Mouse (Mus musculus): ENCODE results near the gene Ripor3. TPM values are rescaled to one million over a fixed set of nuclear protein-coding genes. Genes with fewer than 3 reads are reported as not detected.
"Not testable (repeated sequence)": the region's sequence is repeated elsewhere in the genome, so short reads cannot be mapped to it uniquely, and the experiment has no call there.

Ripor3 gene
- 4.1 and 5.9 TPM in 2 replicates for polyA plus RNA-seq (2014; fragmentation: Nextera tagmentation; extraction: Ambion mirVana)

GRCm38 (mm10) chr2:168009936-168010668, at the start of gene Ripor3:
Gene Ripor3 (minus strand): TSS chr2:168010618.
- Histone ChIP-seq H3K27ac (replicated peaks; ENCODE audit: low read depth, low read length) (peak within 1 kb of the TSS; percentile 41), H3K4me1 (ENCODE audit: control insufficient read depth, insufficient read depth, low read length) (peaks cover 16% of the 10 kb centered on the region), H3K4me2 (ENCODE audit: low read depth, low read length) (peak within 1 kb of the TSS; percentile 26; the same call in 1 of the 2 replicates), H3K9me3 (ENCODE audit: control insufficient read depth, low read length) (no peaks in the 10 kb centered on the region), H3K36me3 (ENCODE audit: control insufficient read depth, insufficient read depth, low read length) (no peaks in the 10 kb centered on the region), H3K9ac (ENCODE audit: low read depth, low read length) (0 out of 2 replicates have a peak within 1 kb of the TSS, but pooled peaks have one; percentile 9), H3K27me3 (replicated peaks; ENCODE audit: control insufficient read depth, insufficient read depth, low read length) (no peaks in the 10 kb centered on the region), H3K4me3 (ENCODE audit: low read depth, low read length) (no peak within 1 kb of the TSS)
- WGBS, result 34% methylated on average over 7 of the region's 9 CpGs
- DNase-seq (ENCODE audit: low spot score) (peak; percentile 73), ATAC-seq (ENCODE audit: low read depth) (peak; percentile 46)

GRCm38 (mm10) chr2:168059200-168059790, 48.9 kb upstream of the Ripor3 start:
- H3K27ac ChIP-seq (replicated peaks; ENCODE audit: low read depth, low read length), result no peak overlapping the region

GRCm38 (mm10) chr2:168058488-168059199, 48.2 kb upstream of the Ripor3 start:
- no peak overlapping the region for H3K4me3 ChIP-seq (ENCODE audit: low read depth, low read length)

More at GRCm38 (mm10) chr2:168059200-168059790, 48.9 kb upstream of the Ripor3 start:
- Histone ChIP-seq H3K4me3 (ENCODE audit: low read depth, low read length) (no peak overlapping the region), H3K27me3 (replicated peaks; ENCODE audit: control insufficient read depth, insufficient read depth, low read length) (no peaks in the 10 kb centered on the region), H3K4me1 (ENCODE audit: control insufficient read depth, insufficient read depth, low read length) (peaks cover 14% of the 10 kb centered on the region; the same call in 1 of the 2 replicates), H3K4me2 (ENCODE audit: low read depth, low read length) (no peak overlapping the region), H3K9me3 (ENCODE audit: control insufficient read depth, low read length) (no peaks in the 10 kb centered on the region), H3K36me3 (ENCODE audit: control insufficient read depth, insufficient read depth, low read length) (no peaks in the 10 kb centered on the region), H3K9ac (ENCODE audit: low read depth, low read length) (no peak overlapping the region)
- DNase-seq (ENCODE audit: low spot score), result no peak
- ATAC-seq (ENCODE audit: low read depth), result no peak
- WGBS, result 69% methylated on average over 6 of the region's 6 CpGs

GRCm38 (mm10) chr2:168057876-168058275, 47.5 kb upstream of the Ripor3 start:
- not testable (repeated sequence) for H3K27ac ChIP-seq (replicated peaks; ENCODE audit: low read depth, low read length); H3K36me3 ChIP-seq (ENCODE audit: control insufficient read depth, insufficient read depth, low read length); H3K27me3 ChIP-seq (replicated peaks; ENCODE audit: control insufficient read depth, insufficient read depth, low read length); H3K9ac ChIP-seq (ENCODE audit: low read depth, low read length); H3K4me3 ChIP-seq (ENCODE audit: low read depth, low read length); H3K9me3 ChIP-seq (ENCODE audit: control insufficient read depth, low read length); H3K4me2 ChIP-seq (ENCODE audit: low read depth, low read length); ATAC-seq (ENCODE audit: low read depth); DNase-seq (ENCODE audit: low spot score)
- 58% methylated on average over 2 of the region's 2 CpGs for WGBS
- peaks cover 14% of the 10 kb centered on the region; the same call in 1 of the 2 replicates for H3K4me1 ChIP-seq (ENCODE audit: control insufficient read depth, insufficient read depth, low read length)

More at GRCm38 (mm10) chr2:168058488-168059199, 48.2 kb upstream of the Ripor3 start:
- H3K27me3 ChIP-seq (replicated peaks; ENCODE audit: control insufficient read depth, insufficient read depth, low read length), result no peaks in the 10 kb centered on the region
- H3K4me2 ChIP-seq (ENCODE audit: low read depth, low read length), result no peak overlapping the region
- no peaks in the 10 kb centered on the region for H3K36me3 ChIP-seq (ENCODE audit: control insufficient read depth, insufficient read depth, low read length)
- DNase-seq (ENCODE audit: low spot score) (no peak), ATAC-seq (ENCODE audit: low read depth) (no peak)
- H3K4me1 ChIP-seq (ENCODE audit: control insufficient read depth, insufficient read depth, low read length), result peaks cover 14% of the 10 kb centered on the region; the same call in 1 of the 2 replicates
- 27% methylated on average over 13 of the region's 13 CpGs for WGBS
- no peaks in the 10 kb centered on the region for H3K9me3 ChIP-seq (ENCODE audit: control insufficient read depth, low read length)
- H3K27ac ChIP-seq (replicated peaks; ENCODE audit: low read depth, low read length), result no peak overlapping the region
- no peak overlapping the region for H3K9ac ChIP-seq (ENCODE audit: low read depth, low read length)

GRCm38 (mm10) chr2:168056666-168056933, 46.2 kb upstream of the Ripor3 start:
- ATAC-seq (ENCODE audit: low read depth) (peak; percentile 47), DNase-seq (ENCODE audit: low spot score) (peak; percentile 74)
- WGBS, result 20% methylated on average over 8 of the region's 8 CpGs
- Histone ChIP-seq H3K4me2 (ENCODE audit: low read depth, low read length) (peak overlapping the region; percentile 8; the same call in 1 of the 2 replicates), H3K4me3 (ENCODE audit: low read depth, low read length) (no peak overlapping the region), H3K4me1 (ENCODE audit: control insufficient read depth, insufficient read depth, low read length) (peaks cover 14% of the 10 kb centered on the region; the same call in 1 of the 2 replicates), H3K27me3 (replicated peaks; ENCODE audit: control insufficient read depth, insufficient read depth, low read length) (no peaks in the 10 kb centered on the region), H3K9ac (ENCODE audit: low read depth, low read length) (no peak overlapping the region; the same call in 1 of the 2 replicates), H3K36me3 (ENCODE audit: control insufficient read depth, insufficient read depth, low read length) (no peaks in the 10 kb centered on the region), H3K9me3 (ENCODE audit: control insufficient read depth, low read length) (no peaks in the 10 kb centered on the region), H3K27ac (replicated peaks; ENCODE audit: low read depth, low read length) (peak overlapping the region; percentile 76)

- Histone ChIP-seq H3K4me2 (ENCODE audit: low read depth, low read length) (peak overlapping the region; percentile 8; the same call in 1 of the 2 replicates), H3K27ac (replicated peaks; ENCODE audit: low read depth, low read length) (peak overlapping the region; percentile 76)
Measured at GRCm38 (mm10) chr2:168055910-168056665, 45.7 kb upstream of the Ripor3 start.

GRCm38 (mm10) chr2:168054142-168054541, 43.7 kb upstream of the Ripor3 start:
- Histone ChIP-seq H3K27ac (replicated peaks; ENCODE audit: low read depth, low read length) (no peak overlapping the region), H3K4me2 (ENCODE audit: low read depth, low read length) (no peak overlapping the region), H3K4me1 (ENCODE audit: control insufficient read depth, insufficient read depth, low read length) (peaks cover 15% of the 10 kb centered on the region), H3K4me3 (ENCODE audit: low read depth, low read length) (no peak overlapping the region), H3K9me3 (ENCODE audit: control insufficient read depth, low read length) (no peaks in the 10 kb centered on the region), H3K9ac (ENCODE audit: low read depth, low read length) (no peak overlapping the region), H3K27me3 (replicated peaks; ENCODE audit: control insufficient read depth, insufficient read depth, low read length) (0 out of 2 replicates have a peak, but pooled peaks cover 4% of the 10 kb centered on the region), H3K36me3 (ENCODE audit: control insufficient read depth, insufficient read depth, low read length) (no peaks in the 10 kb centered on the region)
- whole genome bisulfite sequencing, result 84% methylated on average over 11 of the region's 11 CpGs
- no peak for DNase-seq (ENCODE audit: low spot score)
- ATAC-seq (ENCODE audit: low read depth), result no peak

More at GRCm38 (mm10) chr2:168055910-168056665, 45.7 kb upstream of the Ripor3 start:
- H3K9ac ChIP-seq (ENCODE audit: low read depth, low read length), result no peak overlapping the region
- ATAC-seq (ENCODE audit: low read depth) (peak; percentile 47), DNase-seq (ENCODE audit: low spot score) (peak; percentile 71)
- peaks cover 14% of the 10 kb centered on the region; the same call in 1 of the 2 replicates for H3K4me1 ChIP-seq (ENCODE audit: control insufficient read depth, insufficient read depth, low read length)
- no peak overlapping the region for H3K4me3 ChIP-seq (ENCODE audit: low read depth, low read length)
- 0 out of 2 replicates have a peak, but pooled peaks cover 4% of the 10 kb centered on the region for H3K27me3 ChIP-seq (replicated peaks; ENCODE audit: control insufficient read depth, insufficient read depth, low read length)
- 13% methylated on average over 14 of the region's 14 CpGs for WGBS
- no peaks in the 10 kb centered on the region for H3K36me3 ChIP-seq (ENCODE audit: control insufficient read depth, insufficient read depth, low read length)
- H3K9me3 ChIP-seq (ENCODE audit: control insufficient read depth, low read length), result no peaks in the 10 kb centered on the region

- WGBS, result 25% methylated on average over 2 of the region's 2 CpGs
- no peaks in the 10 kb centered on the region for H3K9me3 ChIP-seq (ENCODE audit: control insufficient read depth, low read length)
- H3K27me3 ChIP-seq (replicated peaks; ENCODE audit: control insufficient read depth, insufficient read depth, low read length), result 0 out of 2 replicates have a peak, but pooled peaks cover 4% of the 10 kb centered on the region
- H3K36me3 ChIP-seq (ENCODE audit: control insufficient read depth, insufficient read depth, low read length), result no peaks in the 10 kb centered on the region
- ATAC-seq (ENCODE audit: low read depth) (no peak), DNase-seq (ENCODE audit: low spot score) (no peak)
- H3K27ac ChIP-seq (replicated peaks; ENCODE audit: low read depth, low read length), result no peak overlapping the region
- no peak overlapping the region for H3K4me3 ChIP-seq (ENCODE audit: low read depth, low read length)
- peaks cover 21% of the 10 kb centered on the region for H3K4me1 ChIP-seq (ENCODE audit: control insufficient read depth, insufficient read depth, low read length)
- H3K9ac ChIP-seq (ENCODE audit: low read depth, low read length), result no peak overlapping the region
- H3K4me2 ChIP-seq (ENCODE audit: low read depth, low read length), result no peak overlapping the region
Measured at GRCm38 (mm10) chr2:168052689-168053088, 42.3 kb upstream of the Ripor3 start.
